Mouse (Mus musculus) urinary bladder, postnatal 10 days (tissue): ENCODE results near the gene Lrrc49.

ENCODE experiments used
- DNase-seq: peaks from one replicate; pipeline ENCODE4 v3.0.0; 2022; ENCODE audit warnings: low spot score

Gene Lrrc49

DNA sequence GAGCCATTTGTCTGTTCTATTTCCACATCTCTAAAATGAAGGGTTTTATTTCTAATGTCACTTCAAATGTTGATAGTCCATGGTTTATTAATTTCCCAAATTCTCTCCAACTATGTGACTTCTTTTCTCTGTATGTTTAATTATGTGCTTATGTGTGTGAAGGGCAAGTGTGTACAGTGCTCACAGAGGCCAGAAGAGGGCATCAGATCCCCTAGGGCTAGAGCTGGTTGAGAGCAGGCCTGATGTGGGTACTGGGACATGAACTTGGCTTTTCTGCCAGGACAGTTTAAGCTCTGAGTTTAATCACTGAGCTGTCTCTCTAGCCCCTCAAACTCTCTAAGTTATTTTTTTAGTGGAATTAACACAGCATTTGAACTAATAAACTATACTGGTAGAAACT lies 13.2 kb downstream of the Lrrc49 start:
- no peak for DNase-seq

DNA sequence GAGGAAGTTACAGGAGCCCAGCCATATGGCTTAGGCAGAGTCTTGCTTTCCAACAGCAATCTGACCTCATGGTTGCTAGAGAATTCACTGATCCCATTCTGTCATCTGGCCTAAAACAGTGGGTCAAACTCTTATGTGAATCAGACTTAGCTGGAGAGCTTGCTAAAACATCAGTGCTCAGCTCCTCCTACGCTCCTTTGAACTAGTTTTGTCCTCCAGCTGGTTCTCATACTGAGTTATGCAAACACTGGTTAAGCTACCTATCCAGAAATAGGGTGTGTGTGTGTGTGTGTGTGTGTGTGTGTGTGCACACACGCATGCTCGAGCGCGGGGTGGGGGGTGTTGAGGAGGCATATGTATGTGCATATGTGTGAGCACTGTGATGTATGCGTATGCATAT lies 15.4 kb downstream of the Lrrc49 start:
- DNase-seq = no peak

DNA sequence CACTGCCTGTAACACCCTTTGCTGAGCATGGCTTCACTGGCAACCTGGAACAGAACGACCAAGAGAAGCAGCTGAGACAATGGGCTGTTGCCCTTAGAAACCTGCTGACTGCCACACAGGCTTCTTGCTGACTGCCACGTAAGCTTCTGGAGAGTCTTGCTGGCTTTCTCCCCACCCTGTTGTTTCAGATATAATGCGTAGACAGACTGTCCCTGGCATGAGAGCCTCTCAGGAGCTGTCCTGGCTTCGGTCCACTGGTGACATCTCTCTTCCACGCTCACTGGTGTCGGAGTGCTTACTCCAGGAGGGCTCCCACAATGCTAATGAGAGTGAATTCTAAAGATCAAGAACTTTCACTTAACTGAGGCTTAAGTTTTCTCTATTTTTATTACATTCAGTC lies 19.1 kb downstream of the Lrrc49 start:
- no peak for DNase-seq

DNA sequence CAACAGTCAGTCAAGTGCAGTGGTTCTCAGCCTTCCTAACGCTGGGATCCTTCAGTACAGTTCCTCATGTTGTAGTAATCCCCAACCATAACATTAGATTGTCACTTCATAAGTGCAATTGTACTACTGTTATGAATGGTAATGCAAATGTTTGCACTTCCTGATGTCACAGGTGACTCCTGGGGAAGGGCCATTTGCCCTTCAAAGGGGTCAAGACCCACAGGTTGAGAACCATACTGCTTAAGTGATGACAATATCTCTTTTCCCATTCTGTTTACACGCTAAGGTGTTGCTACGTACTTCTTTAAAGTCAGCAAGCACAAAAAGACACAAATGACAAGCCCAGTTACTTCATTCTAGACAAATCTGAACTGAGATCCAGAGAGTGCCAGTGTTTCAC lies 22.4 kb downstream of the Lrrc49 start:
- no peak for DNase-seq

DNA sequence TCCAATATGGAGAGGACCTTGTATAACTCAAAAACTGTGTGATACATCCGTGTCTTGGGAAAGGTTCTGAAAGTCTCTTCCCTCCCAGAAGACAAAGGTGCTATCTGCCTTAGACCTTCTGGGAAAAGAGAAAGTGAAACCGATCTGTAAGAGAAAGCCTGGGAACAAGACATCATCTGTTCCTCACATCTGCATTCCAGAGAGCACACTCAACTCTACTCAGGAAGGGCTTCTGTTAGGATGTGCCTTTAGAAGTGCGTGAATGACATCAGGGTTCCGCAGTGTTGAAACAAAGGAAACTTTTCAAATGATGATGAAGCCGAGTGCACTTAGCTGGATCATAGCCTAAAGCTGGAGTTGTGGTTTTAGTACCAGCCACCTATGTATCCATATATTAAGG lies 23.1 kb downstream of the Lrrc49 start:
- no peak for DNase-seq

DNA sequence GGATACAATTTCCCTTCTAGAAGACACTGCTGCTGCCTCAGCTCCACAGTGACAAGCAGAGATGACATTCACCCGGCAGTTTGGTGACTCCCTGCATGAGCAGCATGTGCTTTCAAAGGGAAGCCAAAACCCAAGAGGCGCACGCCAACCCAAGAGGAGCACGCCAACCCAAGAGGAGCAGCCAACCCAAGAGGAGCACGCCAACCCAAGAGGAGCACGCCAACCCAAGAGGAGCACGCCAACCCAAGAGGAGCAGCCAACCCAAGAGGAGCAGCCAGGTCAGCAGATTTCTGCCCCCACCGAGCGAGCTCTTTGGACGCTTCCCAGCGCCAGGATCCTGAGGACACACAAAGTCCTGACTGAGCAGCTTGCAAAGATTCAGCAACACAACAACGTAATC lies 23.6 kb downstream of the Lrrc49 start:
- DNase-seq = no peak

DNA sequence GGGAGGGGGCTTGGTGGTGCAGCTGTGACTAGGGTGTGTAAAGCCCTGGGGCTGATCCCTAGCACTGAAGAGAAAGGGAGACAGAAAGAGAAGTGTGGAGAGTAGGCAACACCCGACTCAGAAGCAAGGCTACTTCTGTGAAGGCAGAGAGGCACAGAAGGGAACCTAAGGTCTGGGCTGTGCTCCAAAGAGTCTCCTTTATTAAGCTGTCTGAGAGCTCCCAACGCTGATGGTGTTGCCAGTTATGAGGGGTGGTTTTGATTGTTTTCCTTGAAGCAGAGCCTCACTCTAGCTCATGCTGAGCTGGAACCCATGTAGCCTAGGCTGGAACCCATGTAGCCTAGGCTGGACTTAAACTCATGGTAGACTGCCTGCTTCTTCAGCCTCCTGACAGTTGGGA lies 25.0 kb downstream of the Lrrc49 start:
- DNase-seq = no peak

DNA sequence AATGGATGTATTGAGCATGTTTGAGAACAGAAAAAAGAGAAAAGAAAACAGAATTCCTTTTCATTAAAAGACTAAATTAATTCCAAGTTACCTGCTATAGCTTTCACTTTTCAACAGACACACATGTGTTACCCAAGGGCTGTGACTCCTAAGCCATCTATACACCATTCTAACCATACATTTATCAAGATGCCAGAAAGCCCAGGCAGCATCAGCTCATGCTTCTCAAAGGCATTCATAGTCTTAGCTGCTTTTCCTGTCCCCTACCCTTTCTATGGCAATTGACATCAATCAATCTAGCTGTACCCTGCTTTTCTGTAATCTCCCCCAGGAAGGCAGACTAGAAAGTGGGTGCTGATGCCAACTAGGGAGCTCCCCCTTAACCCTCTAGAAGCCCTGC lies 34.4 kb downstream of the Lrrc49 start:
- no peak for DNase-seq

DNA sequence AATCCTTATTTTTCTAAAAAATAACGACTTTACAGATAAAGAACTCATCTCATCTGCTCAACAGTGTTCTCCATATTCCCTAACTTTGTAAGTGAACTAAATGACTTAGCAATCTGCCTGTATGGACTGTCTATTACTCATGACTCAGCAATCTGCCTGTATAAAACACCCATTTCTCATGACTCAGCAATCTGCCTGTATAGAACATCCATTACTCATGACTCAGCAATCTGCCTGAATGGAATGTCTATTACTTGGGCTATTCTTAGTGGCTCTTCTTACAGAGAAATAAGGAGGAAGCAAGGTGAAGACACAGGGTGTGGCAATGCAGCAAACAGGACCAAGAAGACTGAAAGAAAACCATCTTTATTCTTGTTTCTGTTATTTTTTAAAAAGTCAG lies 34.8 kb downstream of the Lrrc49 start:
- DNase-seq = no peak

DNA sequence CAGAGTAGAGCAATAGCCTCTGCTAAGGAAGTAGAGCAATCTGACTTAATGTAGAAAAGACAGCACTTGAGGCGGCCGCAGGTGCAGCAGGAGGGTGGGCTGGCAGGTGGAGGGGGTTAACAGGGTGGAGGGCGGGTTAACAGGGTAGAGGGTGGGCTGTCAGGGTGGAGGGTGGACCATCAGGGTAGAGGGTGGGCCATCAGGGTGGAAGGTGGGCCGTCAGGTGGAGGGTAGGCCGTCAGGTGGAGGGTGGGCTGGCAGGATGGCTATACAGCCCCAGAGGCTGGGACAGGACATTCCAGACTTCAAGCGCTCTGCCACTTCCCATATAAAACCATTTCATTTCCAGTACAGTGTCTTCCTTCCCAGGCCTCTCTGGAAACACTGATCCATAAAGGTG lies 37.7 kb downstream of the Lrrc49 start:
- no peak for DNase-seq

DNA sequence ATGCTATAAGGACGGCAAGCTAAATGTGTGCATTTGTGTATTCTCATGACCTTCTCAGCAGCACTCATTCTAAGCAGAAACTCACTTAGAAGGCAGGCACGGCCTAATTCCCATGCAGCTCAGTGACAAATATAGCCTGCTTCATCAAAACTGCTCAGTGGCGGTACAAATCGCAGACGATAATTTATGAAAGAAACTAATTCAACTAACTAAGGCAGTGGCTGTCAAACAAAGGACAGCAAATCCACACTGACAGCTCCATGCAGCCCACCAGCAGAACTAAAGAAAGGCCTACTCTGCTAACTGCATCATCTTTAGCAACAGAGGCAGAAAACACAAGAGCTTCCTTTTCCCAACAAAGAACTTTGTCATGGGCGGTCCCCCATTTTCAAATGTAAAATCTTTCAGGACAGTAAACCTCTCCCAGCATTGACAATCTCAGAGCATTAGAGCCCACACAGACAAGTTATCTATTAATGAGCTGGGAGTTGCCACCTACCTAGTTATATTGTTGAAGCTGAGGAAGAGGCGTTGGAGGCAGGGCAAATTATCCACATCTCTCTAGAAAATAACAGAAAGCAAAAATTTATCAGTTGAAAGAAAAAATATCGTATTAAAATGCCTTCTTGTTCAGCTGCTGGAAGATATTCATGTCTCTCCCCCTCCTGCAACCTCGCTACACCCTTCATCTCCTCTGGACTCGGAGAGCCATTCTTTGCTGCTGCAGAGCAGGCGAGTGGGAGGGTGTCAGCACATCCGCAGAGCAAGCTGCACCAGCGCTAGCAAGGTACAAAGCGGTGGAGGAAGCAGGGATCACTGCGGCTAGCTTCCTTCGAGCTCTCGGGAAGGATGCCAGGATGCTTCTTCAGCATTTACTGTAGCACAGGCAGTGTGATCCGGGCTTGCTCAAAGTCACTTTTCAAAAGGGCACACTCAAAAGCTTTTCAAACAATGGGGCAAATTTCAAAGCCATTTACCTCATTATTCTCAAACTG lies 38.7 kb downstream of the Lrrc49 start:
- DNase-seq = no peak

DNA sequence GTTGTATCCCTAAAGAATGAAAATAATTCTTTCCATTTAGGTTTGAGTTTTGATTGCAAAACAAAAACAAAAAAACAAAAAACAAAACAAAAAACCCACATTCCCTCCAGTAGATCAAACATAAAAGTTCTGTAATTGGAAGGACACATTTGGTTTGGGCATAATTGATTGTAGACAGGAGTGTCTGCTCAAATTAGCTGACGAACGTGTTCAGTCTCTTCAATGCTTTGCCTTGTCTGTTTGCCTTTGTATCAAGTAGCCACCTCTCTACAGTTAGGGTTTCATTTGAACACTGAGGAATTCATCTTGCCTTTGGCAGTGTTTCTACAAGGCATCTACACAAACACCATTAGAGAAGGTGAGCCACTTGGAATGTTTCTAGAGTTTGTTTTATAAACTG lies 54.4 kb downstream of the Lrrc49 start:
- no peak for DNase-seq

DNA sequence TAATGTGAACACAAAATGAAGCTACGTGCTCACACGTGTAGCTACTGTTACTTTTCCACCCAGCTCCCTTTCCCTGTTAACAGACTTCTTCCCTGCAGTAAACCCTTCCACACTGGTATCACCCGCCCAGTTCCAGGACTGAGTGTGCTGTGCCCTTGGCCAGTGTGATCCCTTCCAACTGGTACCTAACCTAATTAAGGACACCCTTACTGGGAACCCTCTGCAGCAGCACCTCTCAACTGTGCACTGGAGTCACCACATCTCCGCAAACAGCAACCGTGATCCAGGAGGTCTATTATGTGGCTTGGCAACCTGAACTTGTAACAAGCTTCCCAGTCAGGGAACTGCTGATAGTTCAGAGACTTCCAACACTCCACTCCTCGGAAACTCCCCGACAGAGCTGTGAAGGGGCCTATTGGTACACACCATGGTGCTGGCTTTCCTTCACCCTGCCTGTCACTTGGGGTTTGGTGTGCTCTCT lies 61.6 kb downstream of the Lrrc49 start:
- no peak for DNase-seq

DNA sequence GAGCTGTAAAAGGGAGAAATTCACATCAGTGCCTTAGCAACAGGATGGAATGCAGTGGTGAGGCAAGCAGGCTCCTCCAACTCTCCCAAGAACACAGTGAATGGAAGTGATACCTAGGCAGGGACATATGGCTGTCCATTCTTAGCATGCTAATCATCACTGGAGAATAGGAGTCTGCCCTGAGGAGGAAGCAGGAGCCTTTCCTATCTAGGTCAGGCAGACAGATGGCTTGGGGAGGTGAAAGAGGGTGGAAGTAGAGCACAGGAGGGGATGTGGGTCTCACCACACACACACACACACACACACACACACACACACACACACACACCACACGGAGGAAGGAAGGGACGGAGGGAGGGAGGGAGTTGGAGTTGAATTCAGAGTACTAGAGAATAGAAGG lies 62.1 kb downstream of the Lrrc49 start:
- DNase-seq = no peak

DNA sequence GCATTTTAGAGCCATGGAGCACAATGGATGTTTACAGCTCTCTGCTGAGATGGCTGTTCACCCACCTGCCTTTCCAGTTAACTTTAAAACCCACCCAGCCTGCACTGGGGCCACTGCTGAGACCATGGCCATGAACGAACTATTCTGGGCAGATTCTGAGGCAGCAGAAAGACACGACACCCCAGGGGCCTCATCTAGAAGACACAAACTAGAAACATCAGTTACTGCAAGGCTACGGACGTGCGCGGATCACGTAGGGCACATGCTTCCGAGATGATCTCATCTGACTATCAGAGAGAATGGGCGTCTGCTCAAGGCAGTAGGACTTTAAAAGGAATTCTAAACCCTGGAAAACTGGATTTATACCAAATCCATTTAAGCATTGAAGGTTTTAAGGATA lies 71.0 kb downstream of the Lrrc49 start:
- DNase-seq = no peak

DNA sequence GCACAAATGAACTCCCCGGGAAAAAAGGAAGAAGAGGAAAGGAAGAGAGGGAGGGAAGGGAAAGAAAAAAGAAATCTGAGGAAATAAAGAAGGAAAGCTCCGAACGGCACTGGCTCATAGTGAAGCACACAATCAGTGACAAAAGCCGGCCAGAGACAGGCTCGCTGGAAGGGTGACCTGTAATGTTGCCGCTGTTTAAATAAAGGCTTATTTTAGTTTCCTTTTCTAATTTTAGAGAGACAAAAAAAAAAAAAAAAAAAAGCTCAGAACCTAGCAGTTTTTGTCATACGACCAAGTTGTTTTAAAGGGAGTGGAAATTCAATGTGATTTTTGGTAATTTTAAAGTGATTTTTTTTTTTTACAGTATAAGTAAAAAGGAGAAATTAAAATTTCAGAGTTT lies 71.6 kb downstream of the Lrrc49 start:
- no peak for DNase-seq

DNA sequence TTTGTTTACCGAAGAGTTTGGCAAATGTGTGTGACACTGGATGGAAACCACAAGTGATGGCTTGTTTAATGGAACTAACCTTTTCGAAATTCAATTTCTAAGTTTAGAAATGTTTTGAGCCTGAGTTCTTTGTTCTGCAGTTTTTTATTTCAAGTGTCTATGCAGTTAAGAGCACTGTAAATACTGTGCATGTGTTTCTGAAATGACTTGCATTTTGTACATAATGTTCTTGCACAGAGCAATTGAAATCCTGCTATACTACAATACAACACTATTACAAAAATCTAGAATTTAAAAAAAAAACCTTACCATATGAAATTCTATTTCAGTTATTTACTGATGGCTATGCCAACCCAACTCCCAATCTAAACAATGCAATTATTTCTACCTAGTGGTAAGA lies 75.7 kb downstream of the Lrrc49 start:
- DNase-seq = no peak

DNA sequence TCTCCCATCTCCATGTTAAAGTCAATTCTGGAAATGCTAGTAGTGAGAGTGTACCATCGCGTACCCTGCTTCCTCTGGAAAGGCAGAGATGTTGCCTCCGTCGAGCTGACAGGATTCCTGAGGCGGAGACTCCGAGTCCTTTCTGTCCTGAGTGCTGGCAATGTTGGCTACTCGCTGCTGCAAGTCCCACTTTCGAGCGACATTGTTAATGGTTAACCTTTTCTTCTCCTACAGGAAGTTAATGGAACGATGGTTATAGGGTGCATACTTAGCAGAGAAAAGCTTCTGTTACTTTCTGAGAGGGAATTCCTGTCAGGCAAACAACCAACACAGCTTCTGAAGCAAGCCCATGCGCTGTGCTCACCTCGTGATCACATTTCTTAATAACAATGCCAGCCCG lies 77.8 kb downstream of the Lrrc49 start:
- no peak for DNase-seq

DNA sequence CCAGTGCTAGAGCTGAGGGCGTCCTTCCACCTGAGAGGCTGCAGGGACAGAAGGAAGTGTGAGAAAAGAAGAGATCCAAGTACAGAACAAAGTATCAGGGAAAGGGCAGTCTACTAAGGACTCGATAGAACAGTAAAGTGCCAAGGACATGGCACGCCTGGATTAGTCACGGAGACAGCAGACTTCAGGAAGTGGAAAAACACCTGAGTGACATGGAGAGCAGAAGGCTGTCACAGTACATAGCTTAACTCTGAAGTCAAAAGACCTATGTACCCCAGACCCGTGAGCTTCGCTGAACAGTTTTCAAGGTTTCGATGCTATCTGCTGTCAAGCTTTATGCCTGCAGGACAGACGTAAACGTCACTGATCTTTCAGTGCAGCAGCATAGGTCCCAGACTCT lies 79.1 kb downstream of the Lrrc49 start:
- no peak for DNase-seq

DNA sequence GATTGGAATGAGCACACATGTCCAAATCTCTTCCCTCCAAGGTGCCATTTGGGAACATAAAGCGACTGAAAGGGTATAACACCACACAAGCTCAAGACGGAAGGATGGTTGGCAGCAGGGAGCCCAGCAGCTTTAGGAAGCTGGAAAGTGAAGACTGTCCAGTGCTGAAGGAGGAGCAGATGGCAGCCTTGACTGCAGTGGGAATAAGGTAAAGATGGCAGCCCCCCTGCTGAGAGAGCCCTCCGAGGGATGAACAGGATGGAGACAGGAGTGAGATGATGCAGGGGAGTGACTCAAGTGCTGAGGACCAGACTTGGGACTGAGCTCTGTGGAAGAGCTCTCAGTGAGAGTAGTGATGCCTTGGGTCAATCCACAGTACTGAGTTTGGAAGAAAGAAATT lies 79.9 kb downstream of the Lrrc49 start:
- no peak for DNase-seq

DNA sequence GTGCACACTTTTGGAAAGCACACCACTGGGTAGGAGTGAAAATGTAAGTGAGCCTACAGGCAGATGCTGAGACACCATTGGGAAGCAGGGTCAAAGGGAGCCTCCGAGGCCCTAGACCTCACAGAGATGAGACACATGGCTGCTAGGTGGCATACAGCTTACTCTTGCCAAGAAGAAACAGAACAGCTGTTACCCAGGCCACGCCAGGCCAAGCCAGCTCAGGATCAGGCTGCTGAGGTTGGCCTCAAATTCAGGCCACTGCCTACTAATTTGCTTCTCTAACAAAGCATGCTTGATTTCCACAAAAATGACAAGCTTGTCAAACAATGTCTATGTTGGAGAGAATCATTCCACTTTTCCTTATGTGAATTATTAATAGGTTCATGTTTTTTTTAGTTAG lies 83.0 kb downstream of the Lrrc49 start:
- DNase-seq = no peak

DNA sequence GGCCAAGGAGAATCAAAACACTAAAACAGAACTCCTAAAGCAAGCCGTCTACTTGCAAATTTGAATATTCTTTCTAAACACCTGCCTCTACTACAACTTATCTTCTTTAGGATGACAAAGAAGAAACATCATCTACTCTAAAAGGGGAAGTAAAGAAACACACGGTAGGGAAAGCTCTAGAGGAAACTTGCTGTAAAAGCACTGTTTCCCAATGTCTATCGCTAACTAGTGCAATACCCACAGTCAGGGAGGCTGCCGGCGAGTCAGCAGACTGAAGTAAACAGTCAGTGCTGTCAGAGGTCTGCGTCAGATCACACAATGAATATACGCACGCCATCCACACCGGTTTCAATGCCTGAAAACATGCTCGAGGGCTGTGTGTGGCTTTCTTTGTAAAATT lies 86.0 kb downstream of the Lrrc49 start:
- DNase-seq = no peak

DNA sequence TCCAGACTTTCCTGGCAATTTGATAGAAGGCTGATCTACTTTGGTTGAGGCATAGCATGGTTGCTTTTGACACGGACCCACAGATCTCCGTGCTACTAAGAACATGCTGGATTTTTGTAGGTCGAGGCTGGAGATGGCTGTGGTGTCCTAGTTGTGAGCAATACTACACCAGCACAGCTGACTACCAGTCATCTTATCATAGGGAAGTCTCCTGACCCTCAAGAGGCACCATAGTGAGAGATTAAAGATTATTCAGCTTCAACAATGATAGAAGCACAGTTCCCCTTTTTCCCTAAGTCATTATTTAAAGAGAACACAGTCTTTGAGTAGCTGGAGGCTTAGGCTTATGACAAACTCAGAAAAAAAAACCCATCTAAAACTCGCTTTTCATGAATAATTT lies 87.7 kb downstream of the Lrrc49 start:
- no peak for DNase-seq

DNA sequence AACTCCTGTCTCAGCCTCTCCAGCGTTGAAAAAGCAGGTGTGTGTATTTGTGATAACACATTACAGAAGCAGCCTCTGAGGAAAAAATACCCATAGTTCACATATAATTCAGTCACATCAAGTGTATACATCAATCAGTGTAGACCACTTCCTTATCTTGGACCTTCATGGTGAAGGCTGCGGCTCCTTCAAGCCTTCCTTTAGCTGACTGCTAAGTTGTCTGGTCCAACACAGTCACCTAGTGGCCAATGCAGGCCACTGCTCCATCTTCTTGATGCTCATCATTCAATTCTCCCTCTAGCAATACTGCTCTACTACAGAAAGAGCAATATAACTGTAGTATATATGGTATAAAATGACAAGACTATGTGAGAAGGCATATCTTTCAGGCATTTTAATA lies 88.5 kb downstream of the Lrrc49 start:
- no peak for DNase-seq
